Mouse (Mus musculus) heart, adult 2 months (tissue): ENCODE results near the gene Gsta2. TPM values are rescaled to one million over a fixed set of nuclear protein-coding genes. Genes with fewer than 3 reads are reported as not detected.

Source experiments
- DNase-seq, 2 experiments: peaks; one replicate each; pipeline ENCODE4 v3.0.0; 2021
- H3K27ac ChIP-seq: fragments of 200-600 bp; 2 replicates; pipeline ENCODE4 v1.8.1; 2022
- H3K27me3 ChIP-seq: fragments of 200-500 bp; 2 replicates; pipeline ENCODE4 v1.6.1; 2012; ENCODE audit warnings: mild to moderate bottlenecking, low read length, inconsistent platforms, mixed read lengths; ENCODE audit not compliant: control insufficient read depth, insufficient read depth
- H3K36me3 ChIP-seq: fragments of 200-500 bp; 2 replicates; pipeline ENCODE4 v1.6.1; 2012; ENCODE audit warnings: low read length, inconsistent platforms; ENCODE audit not compliant: control insufficient read depth, insufficient read depth
- H3K4me1 ChIP-seq: fragments of 200-500 bp; 2 replicates; pipeline ENCODE4 v1.6.1; 2011; ENCODE audit warnings: low read length; ENCODE audit not compliant: control insufficient read depth, insufficient read depth
- H3K4me3 ChIP-seq: fragments of 200-600 bp; 2 replicates; pipeline ENCODE4 v1.8.1; 2022
- H3K79me2 ChIP-seq: fragments of 200-500 bp; replicated peaks from 2 replicates; pipeline ENCODE4 v1.6.1; 2012; ENCODE audit warnings: mild to moderate bottlenecking, inconsistent platforms, low read length, moderate library complexity, mixed read lengths; ENCODE audit not compliant: control insufficient read depth, insufficient read depth
- H3K9ac ChIP-seq: fragments of 200-500 bp; 2 replicates; pipeline ENCODE4 v1.6.1; 2012; ENCODE audit warnings: low read depth, mild to moderate bottlenecking, control low read depth, inconsistent platforms, low read length, mixed read lengths
- CTCF ChIP-seq: fragments of 200-600 bp; IDR thresholded peaks from 2 replicates; pipeline ENCODE4 v1.8.1; 2022; ENCODE audit warnings: antibody characterized with exemption, mild to moderate bottlenecking, moderate library complexity
- EP300 ChIP-seq: fragments of 200-500 bp; IDR thresholded peaks from 2 replicates; pipeline ENCODE4 v1.6.1; 2011; ENCODE audit warnings: low read depth, low read length, control low read depth; ENCODE audit not compliant: insufficient read depth
- POLR2A ChIP-seq: fragments of 200-500 bp; IDR thresholded peaks from 2 replicates; pipeline ENCODE4 v1.6.1; 2011; ENCODE audit warnings: mild to moderate bottlenecking, low read depth, low read length, control low read depth; ENCODE audit not compliant: insufficient read depth
- WGBS: fragments of 180-500 bp; shearing (Covaris S2); methylation state at CpG from one replicate; pipeline ENCODE4 v1.1.7; 2018; 5-methylcytosine and 5-hydroxymethylcytosine counted together
- intact Hi-C: fragments of 180-260 bp; cut with DNase I; formaldehyde crosslinking; loops from one replicate; pipeline ENCODE4 v1.15.1; 2025
- long read RNA-seq: library from polyadenylated mRNA; stranded (forward); transcript quantifications from one replicate; pipeline ENCODE4 v2.0.0, GENCODE M21; 2021
- polyA plus RNA-seq: library from polyadenylated mRNA; depleted of rRNA; stranded (reverse); fragments of >200 nt; gene quantifications from 2 replicates; pipeline ENCODE4 v1.2.3, GENCODE M21; 2012; rRNA removed
- total RNA-seq, 2 experiments: library from RNA; stranded (reverse); gene quantifications; 2 replicates each; pipeline ENCODE4 v1.2.3; 2021

The Gsta2 gene
- under 1 TPM; 0.50 to 0.84 TPM for total RNA-seq
- polyA plus RNA-seq, result 0.25 TPM in 1 of 2 replicates, not detected in the other
- long read RNA-seq, partial matches to known transcripts, result 0 of 1 reads
- long read RNA-seq, other reads (novel, unspliced or antisense), result 1 of 1 reads

- no peaks in the 10 kb centered on the region for H3K36me3 ChIP-seq
- H3K27ac ChIP-seq, result no peak within 1 kb of the TSS
- no peak for DNase-seq
- H3K4me3 ChIP-seq, result no peak within 1 kb of the TSS
- H3K79me2 ChIP-seq, result no peaks in the 10 kb centered on the region
- TF ChIP-seq POLR2A (no peak), CTCF (no peak), EP300 (no peak)
- H3K27me3 ChIP-seq, result no peaks in the 10 kb centered on the region
- H3K4me1 ChIP-seq, result no peaks in the 10 kb centered on the region
- no peak within 1 kb of the TSS for H3K9ac ChIP-seq
- intact Hi-C loops, result no loop called here
- 85% methylated on average over 8 of the region's 8 CpGs for WGBS
These were observed at the start of gene Gsta2 for GRCm38 (mm10) chr9:78355611-78356010. TSS of gene Gsta2 (minus strand) at chr9:78355788.

GRCm38 (mm10) chr9:78401596-78401995, 46.0 kb upstream of the Gsta2 start:
- Histone ChIP-seq H3K27ac (no peak overlapping the region), H3K36me3 (no peaks in the 10 kb centered on the region), H3K9ac (no peak overlapping the region), H3K79me2 (no peaks in the 10 kb centered on the region), H3K4me3 (no peak overlapping the region), H3K27me3 (no peaks in the 10 kb centered on the region), H3K4me1 (no peaks in the 10 kb centered on the region)
- no peak for DNase-seq
- intact Hi-C loops, result no loop called here
- no peak for TF ChIP-seq POLR2A
- no peak for TF ChIP-seq CTCF
- no peak for TF ChIP-seq EP300
- WGBS, result 87% methylated on average over 7 of the region's 7 CpGs

- TF ChIP-seq POLR2A (no peak), EP300 (no peak), CTCF (no peak)
- Histone ChIP-seq H3K4me3 (no peak overlapping the region), H3K27me3 (peaks cover 6% of the 10 kb centered on the region), H3K79me2 (no peaks in the 10 kb centered on the region), H3K27ac (no peak overlapping the region), H3K4me1 (no peaks in the 10 kb centered on the region), H3K9ac (no peak overlapping the region), H3K36me3 (no peaks in the 10 kb centered on the region)
- 77% methylated on average over 5 of the region's 5 CpGs for WGBS
- intact Hi-C loops, result no loop called here
- no peak for DNase-seq
These were observed 45.0 kb upstream of the Gsta2 start for GRCm38 (mm10) chr9:78400570-78400969.

- H3K4me1 ChIP-seq, result no peaks in the 10 kb centered on the region
- peaks cover 16% of the 10 kb centered on the region for H3K27me3 ChIP-seq
- H3K4me3 ChIP-seq, result no peak overlapping the region
- TF ChIP-seq POLR2A (no peak), EP300 (no peak), CTCF (no peak)
- DNase-seq, result no peak
- intact Hi-C loops, result no loop called here
- no peaks in the 10 kb centered on the region for H3K36me3 ChIP-seq
- no peaks in the 10 kb centered on the region for H3K79me2 ChIP-seq
- 54% methylated on average over 9 of the region's 9 CpGs for WGBS
- no peak overlapping the region for H3K9ac ChIP-seq
- no peak overlapping the region for H3K27ac ChIP-seq
These were observed 40.9 kb upstream of the Gsta2 start for GRCm38 (mm10) chr9:78396517-78396916.

- intact Hi-C loops, result no loop called here
These were observed 40.2 kb upstream of the Gsta2 start, which contains the start of gene Ddx43 for GRCm38 (mm10) chr9:78395630-78396351. TSS of gene Ddx43 (plus strand) at chr9:78395777.

GRCm38 (mm10) chr9:78395244-78395629, 39.6 kb upstream of the Gsta2 start:
- Histone ChIP-seq H3K4me1 (no peaks in the 10 kb centered on the region), H3K27ac (no peak overlapping the region), H3K27me3 (peaks cover 16% of the 10 kb centered on the region), H3K4me3 (no peak overlapping the region), H3K9ac (no peak overlapping the region), H3K36me3 (no peaks in the 10 kb centered on the region), H3K79me2 (no peaks in the 10 kb centered on the region)
- intact Hi-C loops, result no loop called here
- no peak for TF ChIP-seq EP300
- TF ChIP-seq CTCF, result no peak
- TF ChIP-seq POLR2A, result no peak
- 32% methylated on average over 11 of the region's 11 CpGs for WGBS
- no peak for DNase-seq

More at GRCm38 (mm10) chr9:78395630-78396351, 40.2 kb upstream of the Gsta2 start, which contains the start of gene Ddx43:
- no peak for TF ChIP-seq EP300
- no peak for TF ChIP-seq POLR2A
- TF ChIP-seq CTCF, result no peak
- Histone ChIP-seq H3K36me3 (no peaks in the 10 kb centered on the region), H3K79me2 (no peaks in the 10 kb centered on the region), H3K27me3 (peaks cover 16% of the 10 kb centered on the region), H3K4me3 (peak within 1 kb of the TSS; percentile 5; the same call in 1 of the 2 replicates), H3K27ac (no peak within 1 kb of the TSS), H3K4me1 (no peaks in the 10 kb centered on the region), H3K9ac (no peak within 1 kb of the TSS)
- 2% methylated on average over 93 of the region's 93 CpGs for WGBS
- peak; percentile 30 to 33 for DNase-seq
